Comparison of ENCODE assay signal across 10 mouse cellular contexts in genomic region chr5:110786081-110786835, GRCm38 (mm10). TPM values are rescaled to one million over a fixed set of nuclear protein-coding genes. Genes with fewer than 3 reads are reported as not detected.
DNase-seq lines count a peak whose midpoint lies in the region; ATAC-seq and TF ChIP-seq lines count a peak whose summit lies in the region.
"Had no signal": no experiment of that assay in that cellular context is flagged by ENCODE, and none has a peak within 500 bp of the region (broad histone marks: within the 10 kb centered on the region; RNA-seq: fewer than 3 reads in every experiment).

No protein-coding gene starts in this region.

- no peak overlapping the region for H3K27ac ChIP-seq in hindbrain, postnatal 0 days
- H3K27ac ChIP-seq in hindbrain, embryonic 16.5 days (ENCODE audit: low read depth, low read length): no peak overlapping the region
- H3K27ac ChIP-seq: limb, embryonic 15.5 days had no signal

- no peak for ATAC-seq in hindbrain, postnatal 0 days
- no peak for ATAC-seq in hindbrain, embryonic 16.5 days
- ATAC-seq: inflammation-experienced regulatory T-cells, adult 6 months had no signal

- no peaks in the 10 kb centered on the region for H3K4me1 ChIP-seq in hindbrain, postnatal 0 days (ENCODE audit: insufficient read depth, low read length)
- H3K4me1 ChIP-seq in hindbrain, embryonic 16.5 days (ENCODE audit: control insufficient read depth, insufficient read depth, low read depth, low read length): no peaks in the 10 kb centered on the region
- H3K4me1 ChIP-seq: limb, embryonic 15.5 days had no signal

- peaks cover 49% of the 10 kb centered on the region for H3K36me3 ChIP-seq in hindbrain, postnatal 0 days (ENCODE audit: insufficient read depth, low read length)
- H3K36me3 ChIP-seq in hindbrain, embryonic 16.5 days (ENCODE audit: control insufficient read depth, insufficient read depth, low read length): peaks cover 28% of the 10 kb centered on the region

- H3K4me3 ChIP-seq in hindbrain, postnatal 0 days (ENCODE audit: low read length): no peak overlapping the region
- H3K4me3 ChIP-seq in hindbrain, embryonic 16.5 days (ENCODE audit: low read length): no peak overlapping the region
- H3K4me3 ChIP-seq: limb, embryonic 15.5 days had no signal

- H3K27me3 ChIP-seq in hindbrain, postnatal 0 days (ENCODE audit: insufficient read depth, low read length): no peaks in the 10 kb centered on the region
- H3K27me3 ChIP-seq in hindbrain, embryonic 16.5 days (replicated peaks; ENCODE audit: control insufficient read depth, insufficient read depth, low read length): no peaks in the 10 kb centered on the region
- H3K27me3 ChIP-seq: limb, embryonic 15.5 days had no signal

- H3K9ac ChIP-seq in hindbrain, postnatal 0 days (replicated peaks; ENCODE audit: low read length): no peak overlapping the region
- H3K9ac ChIP-seq in hindbrain, embryonic 16.5 days (ENCODE audit: low read depth, low read length): no peak overlapping the region
- H3K9ac ChIP-seq: limb, embryonic 15.5 days had no signal

- peak; percentile 9 for DNase-seq in hindbrain, postnatal 0 days (ENCODE audit: low spot score)
- DNase-seq in thymus, postnatal 14 days: peak; percentile 23
- no peak for DNase-seq in thymus, postnatal 25 days
- peak; percentile 52 to 60 for DNase-seq in cerebellum, postnatal 14 days
- DNase-seq in telencephalon, adult 2 months (ENCODE audit: low read depth, low spot score): peak; percentile 44
- DNase-seq in kidney, adult 11 months: no peak
- no peak for DNase-seq in lung, postnatal 36 days

- WGBS in hindbrain, postnatal 0 days: 63% methylated on average over 11 of the region's 11 CpGs
- 76% methylated on average over 11 of the region's 11 CpGs for WGBS in hindbrain, embryonic 16.5 days

- H3K9me3 ChIP-seq in hindbrain, postnatal 0 days (ENCODE audit: low read length): no peaks in the 10 kb centered on the region
- H3K9me3 ChIP-seq in hindbrain, embryonic 16.5 days (ENCODE audit: control insufficient read depth, low read length): no peaks in the 10 kb centered on the region
- H3K9me3 ChIP-seq: limb, embryonic 15.5 days had no signal

- H3K4me2 ChIP-seq in hindbrain, postnatal 0 days (ENCODE audit: low read depth, low read length): no peak overlapping the region
- H3K4me2 ChIP-seq in hindbrain, embryonic 16.5 days (ENCODE audit: low read length): no peak overlapping the region
- H3K4me2 ChIP-seq: limb, embryonic 15.5 days had no signal

- peak; percentile 57 for TF ChIP-seq CTCF in hindbrain, postnatal 0 days (IDR thresholded peaks at IDR 0.05; ENCODE audit: low read depth)

RNA-seq across cellular contexts. Expression of gene Pus1, which starts 5.8 kb away (rescaled TPM):
- 14.1 and 15.0 TPM in 2 replicates for total RNA-seq in hindbrain, postnatal 0 days (2014; rRNA removed)
- 20.2 and 21.8 TPM in 2 replicates for polyA plus RNA-seq in hindbrain, postnatal 0 days (2015; fragmentation: Nextera tagmentation; extraction: Ambion mirVana)
- 19.8 and 23.2 TPM in 2 replicates for polyA plus RNA-seq in hindbrain, embryonic 16.5 days (2015; fragmentation: Nextera tagmentation; extraction: Ambion mirVana)

RNA-seq across cellular contexts. Expression of gene Ep400, which starts 15.7 kb away (rescaled TPM):
- total RNA-seq in hindbrain, postnatal 0 days (2014; rRNA removed): 63.3 and 66.6 TPM in 2 replicates
- 28.8 and 35.0 TPM in 2 replicates for polyA plus RNA-seq in hindbrain, postnatal 0 days (2015; fragmentation: Nextera tagmentation; extraction: Ambion mirVana)
- 40.0 and 53.4 TPM in 2 replicates for polyA plus RNA-seq in hindbrain, embryonic 16.5 days (2015; fragmentation: Nextera tagmentation; extraction: Ambion mirVana)

RNA-seq across cellular contexts. Expression of gene Ulk1, which starts 23.6 kb away (rescaled TPM):
- 53.9 and 60.8 TPM in 2 replicates for total RNA-seq in hindbrain, postnatal 0 days (2014; rRNA removed)
- 13.9 and 16.3 TPM in 2 replicates for polyA plus RNA-seq in hindbrain, postnatal 0 days (2015; fragmentation: Nextera tagmentation; extraction: Ambion mirVana)
- 20.7 and 23.8 TPM in 2 replicates for polyA plus RNA-seq in hindbrain, embryonic 16.5 days (2015; fragmentation: Nextera tagmentation; extraction: Ambion mirVana)

RNA-seq across cellular contexts. Expression of gene Hscb, which starts 53.3 kb away (rescaled TPM):
- 10.0 and 10.5 TPM in 2 replicates for total RNA-seq in hindbrain, postnatal 0 days (2014; rRNA removed)
- 12.0 and 16.4 TPM in 2 replicates for polyA plus RNA-seq in hindbrain, postnatal 0 days (2015; fragmentation: Nextera tagmentation; extraction: Ambion mirVana)
- 10.0 and 10.3 TPM in 2 replicates for polyA plus RNA-seq in hindbrain, embryonic 16.5 days (2015; fragmentation: Nextera tagmentation; extraction: Ambion mirVana)

RNA-seq across cellular contexts. Expression of gene Chek2, which starts 53.5 kb away (rescaled TPM):
- total RNA-seq in hindbrain, postnatal 0 days (2014; rRNA removed): 5.5 and 5.6 TPM in 2 replicates
- polyA plus RNA-seq in hindbrain, postnatal 0 days (2015; fragmentation: Nextera tagmentation; extraction: Ambion mirVana): 5.1 and 7.0 TPM in 2 replicates
- polyA plus RNA-seq in hindbrain, embryonic 16.5 days (2015; fragmentation: Nextera tagmentation; extraction: Ambion mirVana): 6.2 and 7.4 TPM in 2 replicates

Comparison
In these comparisons a context has a peak if more than half of its experiments do, and no peak if none do; other contexts are left out.
1. DNase-seq: peak in hindbrain, postnatal 0 days (single experiment), thymus, postnatal 14 days (single experiment), cerebellum, postnatal 14 days (2 of 2) and telencephalon, adult 2 months (single experiment); none in thymus, postnatal 25 days (single experiment), kidney, adult 11 months (single experiment) and lung, postnatal 36 days (single experiment).